Mouse (Mus musculus) cortical plate, adult 2 months (tissue): ENCODE results near the gene Mobp.

Source experiments
- CTCF ChIP-seq: fragments of 200-500 bp; IDR thresholded peaks from 2 replicates; pipeline ENCODE4 v1.5.1; 2011; ENCODE audit warnings: mild to moderate bottlenecking, control low read depth, low read length; ENCODE audit not compliant: insufficient read depth; ENCODE audit errors: extremely low read depth
- POLR2A ChIP-seq: fragments of 200-500 bp; IDR thresholded peaks from 2 replicates; pipeline ENCODE4 v1.6.1; 2011; ENCODE audit warnings: mild to moderate bottlenecking, low read length, control low read depth; ENCODE audit not compliant: insufficient read depth; ENCODE audit errors: extremely low read depth

- no peak for TF ChIP-seq CTCF
- TF ChIP-seq POLR2A = no peak
Observed at GRCm38 (mm10) chr9:120178813-120179212, 29.3 kb downstream of the Mobp start.
